Mouse (Mus musculus): ENCODE measurements around the gene Slc43a2. TPM values are rescaled to one million over a fixed set of nuclear protein-coding genes. Genes with fewer than 3 reads are reported as not detected.

Gene Slc43a2
- polyA plus RNA-seq (2015; fragmentation: Nextera tagmentation; extraction: Ambion mirVana), result 4.2 and 5.8 TPM in 2 replicates

- Histone ChIP-seq H3K27ac (replicated peaks) (peak within 1 kb of the TSS; percentile 88), H3K9ac (peak within 1 kb of the TSS; percentile 85), H3K36me3 (replicated peaks) (no peaks in the 10 kb centered on the region), H3K4me2 (peak within 1 kb of the TSS; percentile 98), H3K4me1 (replicated peaks) (peaks cover 49% of the 10 kb centered on the region), H3K9me3 (replicated peaks) (no peaks in the 10 kb centered on the region), H3K27me3 (peaks cover 14% of the 10 kb centered on the region), H3K4me3 (replicated peaks) (peak within 1 kb of the TSS; percentile 80)
- under 1% methylated on average over 62 of the region's 62 CpGs for WGBS (ENCODE audit: insufficient replicate concordance)
- ATAC-seq (ENCODE audit: insufficient read depth), result peak; percentile 87
Observed at GRCm38 (mm10) chr11:75531469-75532242, at the start of gene Slc43a2. Slc43a2 (plus strand) TSS chr11:75531694.

GRCm38 (mm10) chr11:75486192-75486591, 45.3 kb upstream of the Slc43a2 start:
- no peak for ATAC-seq (ENCODE audit: insufficient read depth)
- H3K36me3 ChIP-seq (replicated peaks), result peaks cover 31% of the 10 kb centered on the region
- H3K27ac ChIP-seq (replicated peaks), result no peak overlapping the region
- peaks cover 15% of the 10 kb centered on the region for H3K27me3 ChIP-seq
- H3K9me3 ChIP-seq (replicated peaks), result no peaks in the 10 kb centered on the region
- peak overlapping the region; percentile 40 for H3K4me2 ChIP-seq
- H3K4me1 ChIP-seq (replicated peaks), result peaks cover 22% of the 10 kb centered on the region
- H3K9ac ChIP-seq, result no peak overlapping the region
- H3K4me3 ChIP-seq (replicated peaks), result peak overlapping the region; percentile 93
- WGBS (ENCODE audit: insufficient replicate concordance), result 18% methylated on average over 3 of the region's 3 CpGs

- peak; percentile 99 for ATAC-seq (ENCODE audit: insufficient read depth)
Observed at GRCm38 (mm10) chr11:75486601-75487285, 44.8 kb upstream of the Slc43a2 start, which contains the start of gene Prpf8. Prpf8 (plus strand) TSS chr11:75486816.

GRCm38 (mm10) chr11:75487496-75487895, 44.0 kb upstream of the Slc43a2 start:
- no peak for ATAC-seq (ENCODE audit: insufficient read depth)
- H3K36me3 ChIP-seq (replicated peaks), result peaks cover 44% of the 10 kb centered on the region
- H3K27ac ChIP-seq (replicated peaks), result peak overlapping the region; percentile 81; the same call in 1 of the 2 replicates
- H3K9me3 ChIP-seq (replicated peaks), result no peaks in the 10 kb centered on the region
- 21% methylated on average over 6 of the region's 6 CpGs for WGBS (ENCODE audit: insufficient replicate concordance)
- H3K4me2 ChIP-seq, result peak overlapping the region; percentile 87
- H3K4me1 ChIP-seq (replicated peaks), result peaks cover 22% of the 10 kb centered on the region
- peak overlapping the region; percentile 92 for H3K9ac ChIP-seq
- H3K27me3 ChIP-seq, result peaks cover 15% of the 10 kb centered on the region
- peak overlapping the region; percentile 93 for H3K4me3 ChIP-seq (replicated peaks)

More at GRCm38 (mm10) chr11:75486601-75487285, 44.8 kb upstream of the Slc43a2 start, which contains the start of gene Prpf8:
- peak within 1 kb of the TSS; percentile 92 for H3K9ac ChIP-seq
- H3K36me3 ChIP-seq (replicated peaks), result peaks cover 37% of the 10 kb centered on the region
- H3K9me3 ChIP-seq (replicated peaks), result no peaks in the 10 kb centered on the region
- H3K4me1 ChIP-seq (replicated peaks), result peaks cover 22% of the 10 kb centered on the region
- peaks cover 15% of the 10 kb centered on the region for H3K27me3 ChIP-seq
- peak within 1 kb of the TSS; percentile 81 for H3K27ac ChIP-seq (replicated peaks)
- H3K4me3 ChIP-seq (replicated peaks), result peak within 1 kb of the TSS; percentile 93
- under 1% methylated on average over 52 of the region's 52 CpGs for WGBS (ENCODE audit: insufficient replicate concordance)
- H3K4me2 ChIP-seq, result peak within 1 kb of the TSS; percentile 87

- WGBS (ENCODE audit: insufficient replicate concordance), result 78% methylated on average over 10 of the region's 10 CpGs
- Histone ChIP-seq H3K4me1 (replicated peaks) (peaks cover 4% of the 10 kb centered on the region), H3K9me3 (replicated peaks) (no peaks in the 10 kb centered on the region), H3K9ac (no peak overlapping the region), H3K27me3 (no peaks in the 10 kb centered on the region), H3K4me3 (replicated peaks) (no peak overlapping the region), H3K36me3 (replicated peaks) (peaks cover 98% of the 10 kb centered on the region), H3K27ac (replicated peaks) (peak overlapping the region; percentile 29; the same call in 1 of the 2 replicates), H3K4me2 (no peak overlapping the region)
- peak; percentile 38; the same call in 1 of the 2 replicates for ATAC-seq (ENCODE audit: insufficient read depth)
Observed at GRCm38 (mm10) chr11:75494296-75495049, 37.0 kb upstream of the Slc43a2 start.

GRCm38 (mm10) chr11:75498126-75498525, 33.4 kb upstream of the Slc43a2 start:
- no peaks in the 10 kb centered on the region for H3K27me3 ChIP-seq
- WGBS (ENCODE audit: insufficient replicate concordance), result 49% methylated on average over 1 of the region's 1 CpGs
- H3K36me3 ChIP-seq (replicated peaks), result peaks cover 98% of the 10 kb centered on the region
- no peaks in the 10 kb centered on the region for H3K9me3 ChIP-seq (replicated peaks)
- H3K4me1 ChIP-seq (replicated peaks), result peaks cover 4% of the 10 kb centered on the region
- H3K9ac ChIP-seq, result no peak overlapping the region
- H3K4me2 ChIP-seq, result no peak overlapping the region
- H3K4me3 ChIP-seq (replicated peaks), result no peak overlapping the region
- H3K27ac ChIP-seq (replicated peaks), result no peak overlapping the region
- ATAC-seq (ENCODE audit: insufficient read depth), result no peak

GRCm38 (mm10) chr11:75508162-75508561, 23.3 kb upstream of the Slc43a2 start:
- no peak overlapping the region for H3K27ac ChIP-seq (replicated peaks)
- ATAC-seq (ENCODE audit: insufficient read depth), result no peak
- H3K9me3 ChIP-seq (replicated peaks), result no peaks in the 10 kb centered on the region
- no peak overlapping the region for H3K4me2 ChIP-seq
- no peaks in the 10 kb centered on the region for H3K27me3 ChIP-seq
- peaks cover 68% of the 10 kb centered on the region for H3K36me3 ChIP-seq (replicated peaks)
- peaks cover 27% of the 10 kb centered on the region for H3K4me1 ChIP-seq (replicated peaks)
- H3K9ac ChIP-seq, result no peak overlapping the region
- 89% methylated on average over 4 of the region's 4 CpGs for WGBS (ENCODE audit: insufficient replicate concordance)
- H3K4me3 ChIP-seq (replicated peaks), result no peak overlapping the region

- H3K27me3 ChIP-seq, result no peaks in the 10 kb centered on the region
- H3K4me3 ChIP-seq (replicated peaks), result no peak overlapping the region
- H3K36me3 ChIP-seq (replicated peaks), result peaks cover 61% of the 10 kb centered on the region
- ATAC-seq (ENCODE audit: insufficient read depth), result no peak
- H3K9ac ChIP-seq, result no peak overlapping the region
- peak overlapping the region; percentile 82; the same call in 1 of the 2 replicates for H3K27ac ChIP-seq (replicated peaks)
- H3K4me2 ChIP-seq, result no peak overlapping the region
- 56% methylated on average over 8 of the region's 8 CpGs for WGBS (ENCODE audit: insufficient replicate concordance)
- no peaks in the 10 kb centered on the region for H3K9me3 ChIP-seq (replicated peaks)
- peaks cover 27% of the 10 kb centered on the region for H3K4me1 ChIP-seq (replicated peaks)
Observed at GRCm38 (mm10) chr11:75508904-75509303, 22.6 kb upstream of the Slc43a2 start.

GRCm38 (mm10) chr11:75509741-75510626, 21.5 kb upstream of the Slc43a2 start, which contains the start of gene Rilp:
Rilp (plus strand) TSS chr11:75510094.
- 4% methylated on average over 43 of the region's 43 CpGs for WGBS (ENCODE audit: insufficient replicate concordance)
- Histone ChIP-seq H3K4me3 (replicated peaks) (peak within 1 kb of the TSS; percentile 67), H3K27ac (replicated peaks) (peak within 1 kb of the TSS; percentile 82), H3K36me3 (replicated peaks) (peaks cover 50% of the 10 kb centered on the region), H3K4me1 (replicated peaks) (peaks cover 27% of the 10 kb centered on the region), H3K9ac (peak within 1 kb of the TSS; percentile 72), H3K27me3 (no peaks in the 10 kb centered on the region), H3K9me3 (replicated peaks) (no peaks in the 10 kb centered on the region), H3K4me2 (peak within 1 kb of the TSS; percentile 99)
- peak; percentile 77 for ATAC-seq (ENCODE audit: insufficient read depth)

- Histone ChIP-seq H3K27ac (replicated peaks) (peak overlapping the region; percentile 82), H3K27me3 (no peaks in the 10 kb centered on the region), H3K4me2 (peak overlapping the region; percentile 99), H3K9ac (peak overlapping the region; percentile 72), H3K4me1 (replicated peaks) (peaks cover 27% of the 10 kb centered on the region), H3K4me3 (replicated peaks) (peak overlapping the region; percentile 67), H3K36me3 (replicated peaks) (peaks cover 44% of the 10 kb centered on the region), H3K9me3 (replicated peaks) (no peaks in the 10 kb centered on the region)
- WGBS (ENCODE audit: insufficient replicate concordance), result 4% methylated on average over 24 of the region's 24 CpGs
- peak; percentile 70 for ATAC-seq (ENCODE audit: insufficient read depth)
Observed at GRCm38 (mm10) chr11:75510627-75510993, 20.9 kb upstream of the Slc43a2 start.

Data from liver, embryonic 15.5 days (tissue).